Mouse (Mus musculus): ENCODE data around the gene Plcb4. TPM values are rescaled to one million over a fixed set of nuclear protein-coding genes. Genes with fewer than 3 reads are reported as not detected.
"Not testable (repeated sequence)": the region's sequence is repeated elsewhere in the genome, so short reads cannot be mapped to it uniquely, and the experiment has no call there.

Plcb4 gene
- polyA plus RNA-seq, 1 experiment from 2014 or later, result 33.8 TPM

DNA sequence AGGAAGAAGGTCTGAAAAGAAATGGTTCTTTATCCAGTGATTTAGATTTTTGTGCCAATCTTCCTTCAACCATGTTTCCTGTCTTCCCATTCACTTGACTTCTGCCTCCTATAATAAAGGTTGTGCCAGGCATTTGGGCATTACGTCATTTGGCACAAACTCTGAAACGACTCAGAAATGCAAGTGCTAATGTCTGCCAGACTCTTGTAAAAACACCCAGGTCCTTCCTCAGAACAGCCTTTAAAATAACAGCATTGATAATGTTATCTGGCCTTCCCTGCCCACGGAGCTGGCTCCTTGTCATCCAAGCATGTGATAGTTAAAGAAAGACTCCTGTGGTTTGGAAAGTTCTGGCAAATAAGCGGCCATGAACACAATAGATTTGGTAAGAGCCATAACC, 229.4 kb downstream of the Plcb4 start:
- WGBS (ENCODE audit: insufficient replicate concordance), result 31% methylated on average over 4 of the region's 4 CpGs
- Histone ChIP-seq H3K36me3 (ENCODE audit: control insufficient read depth, insufficient read depth, low read length) (no peaks in the 10 kb centered on the region), H3K27me3 (ENCODE audit: control insufficient read depth, insufficient read depth, low read length) (no peaks in the 10 kb centered on the region), H3K27ac (ENCODE audit: low read depth, low read length) (no peak overlapping the region), H3K4me1 (ENCODE audit: control insufficient read depth, insufficient read depth, low read length) (peaks cover 25% of the 10 kb centered on the region), H3K9ac (ENCODE audit: low read depth, low read length) (no peak overlapping the region), H3K4me3 (ENCODE audit: low read depth, low read length) (no peak overlapping the region), H3K4me2 (no peak overlapping the region), H3K9me3 (replicated peaks; ENCODE audit: control insufficient read depth, low read length) (no peaks in the 10 kb centered on the region)
- ATAC-seq (replicated peaks; ENCODE audit: insufficient number of reproducible peaks, low FRiP score, low TSS enrichment), result no peak

DNA sequence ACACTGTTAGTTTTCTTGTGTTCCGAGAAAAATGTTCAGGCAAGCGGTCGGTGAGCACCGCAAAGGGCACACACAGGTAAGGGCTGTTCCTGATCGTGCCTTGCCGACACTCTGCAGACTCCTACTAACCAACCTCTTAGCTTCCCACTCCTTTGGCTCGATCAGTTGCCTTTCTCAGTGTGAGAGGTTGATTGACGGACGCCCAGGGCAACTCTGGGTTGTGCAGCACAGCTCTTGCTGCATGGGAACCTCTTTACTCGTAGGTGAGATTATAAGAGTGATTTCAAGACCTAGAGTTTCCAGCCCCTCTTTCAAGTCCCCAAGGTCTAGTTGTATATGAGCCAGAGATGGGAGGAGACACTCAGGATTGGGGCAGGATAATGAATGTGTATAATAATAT, 230.0 kb downstream of the Plcb4 start:
- Histone ChIP-seq H3K9me3 (replicated peaks; ENCODE audit: control insufficient read depth, low read length) (no peaks in the 10 kb centered on the region), H3K4me2 (no peak overlapping the region), H3K36me3 (ENCODE audit: control insufficient read depth, insufficient read depth, low read length) (no peaks in the 10 kb centered on the region), H3K4me1 (ENCODE audit: control insufficient read depth, insufficient read depth, low read length) (peaks cover 25% of the 10 kb centered on the region), H3K27ac (ENCODE audit: low read depth, low read length) (no peak overlapping the region), H3K9ac (ENCODE audit: low read depth, low read length) (no peak overlapping the region), H3K27me3 (ENCODE audit: control insufficient read depth, insufficient read depth, low read length) (no peaks in the 10 kb centered on the region), H3K4me3 (ENCODE audit: low read depth, low read length) (no peak overlapping the region)
- ATAC-seq (replicated peaks; ENCODE audit: insufficient number of reproducible peaks, low FRiP score, low TSS enrichment), result no peak
- WGBS (ENCODE audit: insufficient replicate concordance), result 72% methylated on average over 10 of the region's 10 CpGs

DNA sequence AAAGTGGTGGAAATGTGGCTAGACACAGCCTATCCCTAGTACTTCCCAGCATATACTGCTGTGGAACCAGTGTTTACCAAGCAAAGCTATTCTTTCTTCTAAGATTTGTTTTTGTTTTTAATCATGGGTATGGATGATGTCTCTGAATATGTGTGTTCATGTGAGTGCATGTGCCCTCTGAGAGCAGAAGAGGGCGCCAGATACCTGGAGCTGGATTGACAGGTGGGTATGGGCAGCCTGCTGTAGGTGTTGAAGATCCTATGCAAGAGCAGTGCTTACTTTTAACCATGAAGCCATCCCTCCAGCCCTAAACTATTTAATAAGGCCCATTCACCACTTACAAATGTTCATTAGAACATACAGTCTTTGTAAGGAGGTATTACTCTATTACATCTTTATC, 231.3 kb downstream of the Plcb4 start:
- Histone ChIP-seq H3K36me3 (ENCODE audit: control insufficient read depth, insufficient read depth, low read length) (no peaks in the 10 kb centered on the region), H3K4me3 (ENCODE audit: low read depth, low read length) (no peak overlapping the region), H3K27me3 (ENCODE audit: control insufficient read depth, insufficient read depth, low read length) (no peaks in the 10 kb centered on the region), H3K9me3 (replicated peaks; ENCODE audit: control insufficient read depth, low read length) (no peaks in the 10 kb centered on the region), H3K4me2 (no peak overlapping the region), H3K4me1 (ENCODE audit: control insufficient read depth, insufficient read depth, low read length) (peaks cover 25% of the 10 kb centered on the region), H3K9ac (ENCODE audit: low read depth, low read length) (no peak overlapping the region), H3K27ac (ENCODE audit: low read depth, low read length) (no peak overlapping the region)
- 91% methylated on average over 1 of the region's 1 CpGs for WGBS (ENCODE audit: insufficient replicate concordance)
- no peak for ATAC-seq (replicated peaks; ENCODE audit: insufficient number of reproducible peaks, low FRiP score, low TSS enrichment)

DNA sequence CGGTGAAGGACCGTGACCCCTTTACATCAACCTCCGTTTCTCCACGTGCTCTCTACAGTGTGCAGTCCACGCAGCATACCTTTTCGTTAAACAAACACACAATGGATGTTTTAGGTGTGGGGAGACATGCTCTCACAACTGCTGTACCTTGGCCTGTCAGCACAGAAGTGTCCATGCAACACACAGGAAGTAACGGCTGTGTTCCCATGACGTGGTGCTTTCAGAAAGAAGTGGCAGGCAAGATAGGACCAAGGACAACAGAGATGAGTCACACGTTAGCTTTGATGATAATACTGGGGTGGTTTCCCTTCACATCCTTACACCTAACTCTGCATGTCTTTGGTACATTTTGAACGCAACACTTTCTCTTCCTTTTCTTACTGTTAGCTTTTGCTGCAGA, 232.3 kb downstream of the Plcb4 start:
- no peaks in the 10 kb centered on the region for H3K9me3 ChIP-seq (replicated peaks; ENCODE audit: control insufficient read depth, low read length)
- no peaks in the 10 kb centered on the region for H3K36me3 ChIP-seq (ENCODE audit: control insufficient read depth, insufficient read depth, low read length)
- no peak overlapping the region for H3K4me3 ChIP-seq (ENCODE audit: low read depth, low read length)
- H3K4me2 ChIP-seq, result no peak overlapping the region
- no peaks in the 10 kb centered on the region for H3K27me3 ChIP-seq (ENCODE audit: control insufficient read depth, insufficient read depth, low read length)
- H3K9ac ChIP-seq (ENCODE audit: low read depth, low read length), result no peak overlapping the region
- no peak for ATAC-seq (replicated peaks; ENCODE audit: insufficient number of reproducible peaks, low FRiP score, low TSS enrichment)
- WGBS (ENCODE audit: insufficient replicate concordance), result 62% methylated on average over 10 of the region's 10 CpGs
- H3K4me1 ChIP-seq (ENCODE audit: control insufficient read depth, insufficient read depth, low read length), result peaks cover 20% of the 10 kb centered on the region
- H3K27ac ChIP-seq (ENCODE audit: low read depth, low read length), result no peak overlapping the region

DNA sequence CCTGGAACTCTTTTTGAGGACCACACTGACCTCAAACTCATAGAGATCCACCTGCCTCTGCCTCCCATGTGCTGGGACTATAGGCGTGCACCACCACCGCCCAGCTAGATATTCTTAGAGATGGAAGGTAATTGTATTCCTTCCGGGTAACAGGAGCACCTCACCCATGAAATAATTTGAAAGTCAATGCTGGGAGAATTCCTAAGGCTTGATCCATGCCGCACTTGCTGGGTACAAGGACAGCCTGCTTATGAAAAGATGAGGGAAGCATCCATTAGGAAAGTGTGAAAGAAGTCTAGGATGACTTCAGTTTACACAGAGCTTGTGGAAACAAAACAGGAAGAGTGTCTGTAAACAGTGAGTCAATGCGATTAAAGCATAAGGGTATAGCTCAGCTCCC, 232.9 kb downstream of the Plcb4 start:
- no peaks in the 10 kb centered on the region for H3K27me3 ChIP-seq (ENCODE audit: control insufficient read depth, insufficient read depth, low read length)
- 85% methylated on average over 5 of the region's 5 CpGs for WGBS (ENCODE audit: insufficient replicate concordance)

DNA sequence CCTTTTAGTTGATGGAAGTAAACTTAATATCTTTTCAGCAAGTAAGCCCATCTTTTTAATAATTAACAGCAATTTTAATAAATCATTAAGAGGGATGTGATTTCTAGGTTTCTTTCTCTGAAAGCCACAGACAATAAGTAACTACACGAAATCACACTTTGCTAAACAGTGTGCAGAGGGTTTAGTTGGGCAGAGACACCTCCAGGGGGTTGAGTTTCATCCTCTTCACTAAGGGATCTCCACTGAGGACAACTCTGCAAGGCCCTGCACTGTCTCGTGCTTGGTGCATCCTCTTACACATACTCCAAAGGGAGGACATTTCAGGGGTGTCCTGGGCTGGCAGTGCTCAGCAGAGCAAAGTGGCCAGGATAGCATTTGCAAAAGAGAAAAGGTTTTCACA, 235.8 kb downstream of the Plcb4 start:
- Histone ChIP-seq H3K9me3 (replicated peaks; ENCODE audit: control insufficient read depth, low read length) (no peaks in the 10 kb centered on the region), H3K4me3 (ENCODE audit: low read depth, low read length) (no peak overlapping the region), H3K27me3 (ENCODE audit: control insufficient read depth, insufficient read depth, low read length) (no peaks in the 10 kb centered on the region), H3K9ac (ENCODE audit: low read depth, low read length) (no peak overlapping the region), H3K4me2 (no peak overlapping the region), H3K36me3 (ENCODE audit: control insufficient read depth, insufficient read depth, low read length) (no peaks in the 10 kb centered on the region), H3K4me1 (ENCODE audit: control insufficient read depth, insufficient read depth, low read length) (peaks cover 8% of the 10 kb centered on the region), H3K27ac (ENCODE audit: low read depth, low read length) (no peak overlapping the region)
- WGBS (ENCODE audit: insufficient replicate concordance), result 75% methylated on average over 2 of the region's 2 CpGs
- no peak for ATAC-seq (replicated peaks; ENCODE audit: insufficient number of reproducible peaks, low FRiP score, low TSS enrichment)

More for the DNA sequence above, 232.9 kb downstream of the Plcb4 start:
- peaks cover 20% of the 10 kb centered on the region for H3K4me1 ChIP-seq (ENCODE audit: control insufficient read depth, insufficient read depth, low read length)
- H3K4me2 ChIP-seq, result no peak overlapping the region
- H3K9ac ChIP-seq (ENCODE audit: low read depth, low read length), result no peak overlapping the region
- H3K9me3 ChIP-seq (replicated peaks; ENCODE audit: control insufficient read depth, low read length), result no peaks in the 10 kb centered on the region
- no peak for ATAC-seq (replicated peaks; ENCODE audit: insufficient number of reproducible peaks, low FRiP score, low TSS enrichment)
- H3K36me3 ChIP-seq (ENCODE audit: control insufficient read depth, insufficient read depth, low read length), result no peaks in the 10 kb centered on the region
- no peak overlapping the region for H3K4me3 ChIP-seq (ENCODE audit: low read depth, low read length)
- no peak overlapping the region for H3K27ac ChIP-seq (ENCODE audit: low read depth, low read length)

DNA sequence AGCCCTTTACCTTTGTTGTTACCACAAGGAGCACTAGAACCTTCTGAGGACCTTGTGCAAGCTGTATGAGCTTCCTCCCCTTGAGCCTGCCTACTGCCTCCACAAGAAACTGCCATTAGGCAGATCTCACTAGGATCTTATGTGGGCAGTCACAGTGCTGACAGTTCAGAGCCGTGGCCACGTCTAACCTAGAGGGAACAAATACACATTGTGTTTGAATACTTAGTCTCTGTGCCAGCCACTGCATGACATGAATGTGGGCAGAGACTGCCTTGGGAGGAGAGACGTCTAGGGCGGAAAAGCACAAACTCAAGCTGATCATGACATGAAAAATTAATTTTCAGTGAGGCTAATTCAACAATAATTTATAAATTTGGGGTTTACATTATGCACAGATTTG, 239.2 kb downstream of the Plcb4 start:
- H3K27ac ChIP-seq (ENCODE audit: low read depth, low read length), result no peak overlapping the region
- no peaks in the 10 kb centered on the region for H3K27me3 ChIP-seq (ENCODE audit: control insufficient read depth, insufficient read depth, low read length)

DNA sequence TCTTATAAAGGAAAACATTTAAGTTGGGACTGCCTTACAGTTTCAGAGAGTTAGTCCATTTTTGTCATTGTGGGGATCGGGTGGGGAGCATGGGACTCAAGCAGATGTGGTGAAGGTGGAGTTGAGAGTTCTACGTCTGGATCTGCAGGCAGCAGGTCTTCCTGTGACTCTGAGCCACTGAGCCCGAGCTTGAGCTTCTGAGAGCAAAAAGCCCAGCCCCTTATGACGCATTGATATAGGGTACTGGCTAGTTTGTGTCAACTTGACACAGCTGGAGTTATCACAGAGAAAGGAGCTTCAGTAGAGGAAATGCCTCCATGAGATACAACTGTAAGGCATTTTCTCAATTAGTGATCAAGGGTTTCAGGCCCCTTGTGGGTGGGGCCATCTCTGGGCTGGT, 241.1 kb downstream of the Plcb4 start:
- peaks cover 12% of the 10 kb centered on the region for H3K4me1 ChIP-seq (ENCODE audit: control insufficient read depth, insufficient read depth, low read length)
- H3K27me3 ChIP-seq (ENCODE audit: control insufficient read depth, insufficient read depth, low read length); H3K9me3 ChIP-seq (replicated peaks; ENCODE audit: control insufficient read depth, low read length); H3K27ac ChIP-seq (ENCODE audit: low read depth, low read length); H3K9ac ChIP-seq (ENCODE audit: low read depth, low read length); H3K4me3 ChIP-seq (ENCODE audit: low read depth, low read length); H3K36me3 ChIP-seq (ENCODE audit: control insufficient read depth, insufficient read depth, low read length); H3K4me2 ChIP-seq; ATAC-seq (replicated peaks; ENCODE audit: insufficient number of reproducible peaks, low FRiP score, low TSS enrichment): not testable (repeated sequence)
- 69% methylated on average over 4 of the region's 4 CpGs for WGBS (ENCODE audit: insufficient replicate concordance)

More for the DNA sequence above, 239.2 kb downstream of the Plcb4 start:
- no peaks in the 10 kb centered on the region for H3K36me3 ChIP-seq (ENCODE audit: control insufficient read depth, insufficient read depth, low read length)
- no peaks in the 10 kb centered on the region; the same call in 1 of the 2 replicates for H3K4me1 ChIP-seq (ENCODE audit: control insufficient read depth, insufficient read depth, low read length)
- no peak for ATAC-seq (replicated peaks; ENCODE audit: insufficient number of reproducible peaks, low FRiP score, low TSS enrichment)
- H3K4me3 ChIP-seq (ENCODE audit: low read depth, low read length), result no peak overlapping the region
- no peaks in the 10 kb centered on the region for H3K9me3 ChIP-seq (replicated peaks; ENCODE audit: control insufficient read depth, low read length)
- H3K4me2 ChIP-seq, result no peak overlapping the region
- H3K9ac ChIP-seq (ENCODE audit: low read depth, low read length), result no peak overlapping the region
- 65% methylated on average over 4 of the region's 4 CpGs for WGBS (ENCODE audit: insufficient replicate concordance)

DNA sequence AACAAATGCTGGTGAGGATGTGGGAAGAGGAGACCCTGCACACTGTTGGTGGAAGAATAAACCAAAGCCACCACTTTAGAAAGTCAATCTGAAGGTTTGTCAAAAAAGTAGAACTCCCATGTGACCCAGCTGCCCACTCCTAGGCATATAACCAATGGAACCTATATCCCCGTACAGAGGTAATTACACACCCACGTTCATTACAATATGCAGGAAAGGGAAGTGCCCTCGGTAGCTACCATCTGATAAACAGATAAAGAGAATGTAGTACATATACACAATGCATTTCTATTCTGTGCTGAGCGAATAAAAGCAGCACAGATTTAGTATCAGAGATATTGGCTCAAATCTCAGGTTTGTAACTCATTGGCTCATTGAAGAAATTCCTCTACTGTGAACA, 242.2 kb downstream of the Plcb4 start:
- peaks cover 16% of the 10 kb centered on the region for H3K4me1 ChIP-seq (ENCODE audit: control insufficient read depth, insufficient read depth, low read length)
- no peak overlapping the region for H3K27ac ChIP-seq (ENCODE audit: low read depth, low read length)
- no peaks in the 10 kb centered on the region for H3K36me3 ChIP-seq (ENCODE audit: control insufficient read depth, insufficient read depth, low read length)
- H3K27me3 ChIP-seq (ENCODE audit: control insufficient read depth, insufficient read depth, low read length), result no peaks in the 10 kb centered on the region
- no peak for ATAC-seq (replicated peaks; ENCODE audit: insufficient number of reproducible peaks, low FRiP score, low TSS enrichment)
- H3K9ac ChIP-seq (ENCODE audit: low read depth, low read length), result no peak overlapping the region
- no peak overlapping the region for H3K4me3 ChIP-seq (ENCODE audit: low read depth, low read length)
- 83% methylated on average over 4 of the region's 4 CpGs for WGBS (ENCODE audit: insufficient replicate concordance)
- no peak overlapping the region for H3K4me2 ChIP-seq
- no peaks in the 10 kb centered on the region for H3K9me3 ChIP-seq (replicated peaks; ENCODE audit: control insufficient read depth, low read length)
